Mouse (Mus musculus): ENCODE measurements around the gene Macf1. TPM values are rescaled to one million over a fixed set of nuclear protein-coding genes. Genes with fewer than 3 reads are reported as not detected.
"Not testable (repeated sequence)": the region's sequence is repeated elsewhere in the genome, so short reads cannot be mapped to it uniquely, and the experiment has no call there.

Gene Macf1
- polyA plus RNA-seq, 2 experiments = 79.8 to 103 TPM

- H3K27me3 ChIP-seq (ENCODE audit: control insufficient read depth, insufficient read depth, low read length) = no peaks in the 10 kb centered on the region
- H3K4me3 ChIP-seq (replicated peaks; ENCODE audit: low read length) = no peak overlapping the region
- no peaks in the 10 kb centered on the region for H3K4me1 ChIP-seq (ENCODE audit: control insufficient read depth, insufficient read depth, low read length)
- no peaks in the 10 kb centered on the region for H3K9me3 ChIP-seq (ENCODE audit: control insufficient read depth, low read length)
- H3K4me2 ChIP-seq (replicated peaks; ENCODE audit: low read depth, low read length, severe bottlenecking) = no peak overlapping the region
- no peak for TF ChIP-seq POLR2A (IDR thresholded peaks at IDR 0.05; ENCODE audit: borderline replicate concordance, extremely low read depth, insufficient read depth, insufficient read length)
- no peak overlapping the region for H3K27ac ChIP-seq (replicated peaks; ENCODE audit: low read depth, low read length)
- DNase-seq (ENCODE audit: low spot score) = no peak
- H3K36me3 ChIP-seq (ENCODE audit: control insufficient read depth, insufficient read depth, low read length) = no peaks in the 10 kb centered on the region
- no peak for ATAC-seq (ENCODE audit: low FRiP score, low read depth)
- 91% methylated on average over 5 of the region's 5 CpGs for WGBS
- H3K9ac ChIP-seq (ENCODE audit: low read depth, low read length, severe bottlenecking) = no peak overlapping the region
Observed at GRCm38 (mm10) chr4:123655245-123655644, 28.9 kb downstream of the Macf1 start.

- Histone ChIP-seq H3K4me3 (replicated peaks; ENCODE audit: low read length) (no peak overlapping the region), H3K9ac (ENCODE audit: low read depth, low read length, severe bottlenecking) (no peak overlapping the region), H3K27me3 (ENCODE audit: control insufficient read depth, insufficient read depth, low read length) (no peaks in the 10 kb centered on the region), H3K4me2 (replicated peaks; ENCODE audit: low read depth, low read length, severe bottlenecking) (no peak overlapping the region), H3K9me3 (ENCODE audit: control insufficient read depth, low read length) (no peaks in the 10 kb centered on the region), H3K36me3 (ENCODE audit: control insufficient read depth, insufficient read depth, low read length) (no peaks in the 10 kb centered on the region), H3K4me1 (ENCODE audit: control insufficient read depth, insufficient read depth, low read length) (no peaks in the 10 kb centered on the region), H3K27ac (replicated peaks; ENCODE audit: low read depth, low read length) (no peak overlapping the region)
- ATAC-seq (ENCODE audit: low FRiP score, low read depth) (no peak), DNase-seq (ENCODE audit: low spot score) (no peak)
- 92% methylated on average over 4 of the region's 4 CpGs for WGBS
- no peak for TF ChIP-seq POLR2A (IDR thresholded peaks at IDR 0.05; ENCODE audit: borderline replicate concordance, extremely low read depth, insufficient read depth, insufficient read length)
Observed at GRCm38 (mm10) chr4:123654566-123654965, 29.6 kb downstream of the Macf1 start.

- not testable (repeated sequence) for H3K9ac ChIP-seq (ENCODE audit: low read depth, low read length, severe bottlenecking); H3K36me3 ChIP-seq (ENCODE audit: control insufficient read depth, insufficient read depth, low read length); H3K4me3 ChIP-seq (replicated peaks; ENCODE audit: low read length); H3K9me3 ChIP-seq (ENCODE audit: control insufficient read depth, low read length); ATAC-seq (ENCODE audit: low FRiP score, low read depth); H3K27me3 ChIP-seq (ENCODE audit: control insufficient read depth, insufficient read depth, low read length); H3K4me1 ChIP-seq (ENCODE audit: control insufficient read depth, insufficient read depth, low read length); H3K4me2 ChIP-seq (replicated peaks; ENCODE audit: low read depth, low read length, severe bottlenecking); DNase-seq (ENCODE audit: low spot score); H3K27ac ChIP-seq (replicated peaks; ENCODE audit: low read depth, low read length)
- 93% methylated on average over 5 of the region's 5 CpGs for WGBS
Observed at GRCm38 (mm10) chr4:123653446-123653845, 30.7 kb downstream of the Macf1 start.

- Histone ChIP-seq H3K36me3 (ENCODE audit: control insufficient read depth, insufficient read depth, low read length) (no peaks in the 10 kb centered on the region), H3K4me1 (ENCODE audit: control insufficient read depth, insufficient read depth, low read length) (no peaks in the 10 kb centered on the region), H3K4me3 (replicated peaks; ENCODE audit: low read length) (no peak overlapping the region), H3K9me3 (ENCODE audit: control insufficient read depth, low read length) (no peaks in the 10 kb centered on the region), H3K4me2 (replicated peaks; ENCODE audit: low read depth, low read length, severe bottlenecking) (no peak overlapping the region), H3K27me3 (ENCODE audit: control insufficient read depth, insufficient read depth, low read length) (no peaks in the 10 kb centered on the region), H3K27ac (replicated peaks; ENCODE audit: low read depth, low read length) (no peak overlapping the region), H3K9ac (ENCODE audit: low read depth, low read length, severe bottlenecking) (no peak overlapping the region)
- TF ChIP-seq POLR2A (IDR thresholded peaks at IDR 0.05; ENCODE audit: borderline replicate concordance, extremely low read depth, insufficient read depth, insufficient read length) = no peak
- WGBS = 85% methylated on average over 3 of the region's 3 CpGs
- ATAC-seq (ENCODE audit: low FRiP score, low read depth) (no peak), DNase-seq (ENCODE audit: low spot score) (no peak)
Observed at GRCm38 (mm10) chr4:123652130-123652529, 32.0 kb downstream of the Macf1 start.

DNA sequence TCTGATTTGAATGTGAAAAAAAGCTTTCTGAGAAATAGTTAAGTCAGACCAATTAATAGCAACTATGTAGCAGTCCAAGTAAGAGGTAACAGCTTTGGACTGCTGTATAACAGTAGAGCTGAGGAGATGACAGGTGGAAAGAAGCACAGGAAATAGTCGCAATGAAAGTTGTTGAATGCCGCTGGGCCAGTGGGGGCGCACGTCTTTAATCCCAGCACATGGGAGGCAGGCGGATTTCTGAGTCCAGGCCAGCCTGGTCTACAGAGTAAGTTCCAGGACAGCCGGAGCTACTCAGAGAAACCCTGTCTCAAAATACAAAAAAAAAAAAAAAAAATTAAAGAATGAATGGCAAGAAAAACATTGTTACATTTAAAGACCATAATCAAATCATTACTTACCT, 35.0 kb downstream of the Macf1 start:
- no peak for TF ChIP-seq POLR2A (IDR thresholded peaks at IDR 0.05; ENCODE audit: borderline replicate concordance, extremely low read depth, insufficient read depth, insufficient read length)
- ATAC-seq (ENCODE audit: low FRiP score, low read depth) (no peak), DNase-seq (ENCODE audit: low spot score) (no peak)
- H3K9ac ChIP-seq (ENCODE audit: low read depth, low read length, severe bottlenecking) = no peak overlapping the region
- no peak overlapping the region for H3K4me3 ChIP-seq (replicated peaks; ENCODE audit: low read length)
- H3K27ac ChIP-seq (replicated peaks; ENCODE audit: low read depth, low read length) = no peak overlapping the region
- H3K36me3 ChIP-seq (ENCODE audit: control insufficient read depth, insufficient read depth, low read length) = no peaks in the 10 kb centered on the region
- WGBS = 84% methylated on average over 6 of the region's 6 CpGs
- H3K9me3 ChIP-seq (ENCODE audit: control insufficient read depth, low read length) = no peaks in the 10 kb centered on the region
- H3K4me2 ChIP-seq (replicated peaks; ENCODE audit: low read depth, low read length, severe bottlenecking) = no peak overlapping the region
- H3K4me1 ChIP-seq (ENCODE audit: control insufficient read depth, insufficient read depth, low read length) = no peaks in the 10 kb centered on the region
- H3K27me3 ChIP-seq (ENCODE audit: control insufficient read depth, insufficient read depth, low read length) = no peaks in the 10 kb centered on the region

GRCm38 (mm10) chr4:123647668-123648067, 36.5 kb downstream of the Macf1 start:
- WGBS = 92% methylated on average over 4 of the region's 4 CpGs
- no peak for ATAC-seq (ENCODE audit: low FRiP score, low read depth)
- no peak for DNase-seq (ENCODE audit: low spot score)
- no peak overlapping the region for H3K4me2 ChIP-seq (replicated peaks; ENCODE audit: low read depth, low read length, severe bottlenecking)
- H3K36me3 ChIP-seq (ENCODE audit: control insufficient read depth, insufficient read depth, low read length) = no peaks in the 10 kb centered on the region
- no peaks in the 10 kb centered on the region for H3K9me3 ChIP-seq (ENCODE audit: control insufficient read depth, low read length)
- H3K27ac ChIP-seq (replicated peaks; ENCODE audit: low read depth, low read length) = no peak overlapping the region
- peaks cover 5% of the 10 kb centered on the region for H3K4me1 ChIP-seq (ENCODE audit: control insufficient read depth, insufficient read depth, low read length)
- H3K4me3 ChIP-seq (replicated peaks; ENCODE audit: low read length) = no peak overlapping the region
- TF ChIP-seq POLR2A (IDR thresholded peaks at IDR 0.05; ENCODE audit: borderline replicate concordance, extremely low read depth, insufficient read depth, insufficient read length) = no peak
- H3K27me3 ChIP-seq (ENCODE audit: control insufficient read depth, insufficient read depth, low read length) = no peaks in the 10 kb centered on the region
- no peak overlapping the region for H3K9ac ChIP-seq (ENCODE audit: low read depth, low read length, severe bottlenecking)

Measured in limb, embryonic 14.5 days (tissue).